7 mouse cellular contexts compared by ENCODE assay signal in the genomic region with DNA sequence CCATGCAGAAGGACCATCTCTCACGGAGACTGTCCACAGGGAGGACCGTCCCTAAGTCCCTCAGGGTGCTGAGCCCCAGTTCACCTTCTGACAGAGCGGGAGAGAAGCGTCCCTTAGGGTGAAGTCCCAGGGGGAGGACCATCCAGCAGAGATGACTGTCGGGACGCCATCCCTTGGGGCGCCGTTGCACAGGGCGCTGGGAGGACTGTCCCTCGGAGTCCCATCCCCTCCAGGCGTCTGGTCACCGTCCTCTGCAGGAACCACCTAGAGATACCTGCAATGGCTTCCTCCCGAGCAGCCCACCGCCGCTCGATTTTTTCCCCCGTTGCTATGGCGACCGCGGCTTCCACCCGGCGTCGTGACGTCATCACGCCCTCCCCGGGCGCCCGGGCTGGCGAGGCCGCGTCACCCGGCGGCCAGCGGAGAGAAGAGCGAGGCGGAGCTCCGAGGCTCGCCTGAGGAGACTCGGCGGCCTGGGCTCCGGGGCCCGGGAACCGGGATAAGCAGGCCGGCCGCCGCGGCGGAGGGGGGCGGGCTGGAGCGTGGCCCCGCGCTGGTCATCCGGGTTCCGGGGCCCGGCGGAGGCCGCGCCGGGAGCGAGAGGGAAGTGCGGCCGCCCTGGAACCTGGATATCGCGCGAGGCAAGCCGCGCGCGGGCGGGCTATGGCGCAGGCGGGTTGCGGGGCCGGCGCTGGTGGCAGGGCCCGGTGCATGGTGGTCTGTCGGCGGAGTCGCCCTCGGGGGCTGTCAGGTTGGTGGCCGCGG. TPM values are rescaled to one million over a fixed set of nuclear protein-coding genes. Genes with fewer than 3 reads are reported as not detected.
A peak's percentile ranks its signal among the peaks of the same experiment; 100 is the strongest.
DNase-seq lines count a peak whose midpoint lies in the region; ATAC-seq lines count a peak whose summit lies in the region.

Gene Zfp523 (plus strand): TSS at position 355 of the 765 bp plus-strand sequence.

- no peaks in the 10 kb centered on the region for H3K27me3 ChIP-seq in limb, embryonic 10.5 days (ENCODE audit: low read depth, poor library complexity, severe bottlenecking)
- H3K27me3 ChIP-seq in midbrain, embryonic 13.5 days = no peaks in the 10 kb centered on the region

- H3K9ac ChIP-seq in midbrain, embryonic 13.5 days (replicated peaks) = peak within 1 kb of the TSS; percentile 94

- no peaks in the 10 kb centered on the region for H3K9me3 ChIP-seq in limb, embryonic 10.5 days (replicated peaks)
- H3K9me3 ChIP-seq in midbrain, embryonic 13.5 days = no peaks in the 10 kb centered on the region

- peak within 1 kb of the TSS; percentile 94 for H3K27ac ChIP-seq in limb, embryonic 10.5 days
- peak within 1 kb of the TSS; percentile 95 for H3K27ac ChIP-seq in midbrain, embryonic 13.5 days

- peaks cover 76% of the 10 kb centered on the region for H3K4me1 ChIP-seq in limb, embryonic 10.5 days
- H3K4me1 ChIP-seq in midbrain, embryonic 13.5 days (replicated peaks) = peaks cover 54% of the 10 kb centered on the region

- WGBS in limb, embryonic 10.5 days = under 1% methylated on average over 74 of the region's 82 CpGs
- WGBS in midbrain, embryonic 13.5 days = under 1% methylated on average over 82 of the region's 82 CpGs

- H3K4me3 ChIP-seq in limb, embryonic 10.5 days = peak within 1 kb of the TSS; percentile 72
- peak within 1 kb of the TSS; percentile 84 for H3K4me3 ChIP-seq in midbrain, embryonic 13.5 days (replicated peaks)

- peak; percentile 57 for ATAC-seq in granulocyte monocyte progenitor cell, adult 5-6 weeks (replicated peaks; ENCODE audit: poor library complexity, severe bottlenecking)
- ATAC-seq in midbrain, embryonic 13.5 days = peak; percentile 90

- peaks cover 33% of the 10 kb centered on the region for H3K36me3 ChIP-seq in limb, embryonic 10.5 days
- H3K36me3 ChIP-seq in midbrain, embryonic 13.5 days = peaks cover 16% of the 10 kb centered on the region

- H3K4me2 ChIP-seq in midbrain, embryonic 13.5 days (replicated peaks) = peak within 1 kb of the TSS; percentile 71

- peak; percentile 82 for DNase-seq in adrenal gland, adult 8-10 months
- peak; percentile 95 for DNase-seq in embryo, embryonic 9.5 days (ENCODE audit: extremely low spot score)
- peak; percentile 89 for DNase-seq in kidney, adult 11 months
- DNase-seq in limb, embryonic 10.5 days (ENCODE audit: low spot score) = peak; percentile 98
- peak; percentile 74 for DNase-seq in spleen, adult 12 weeks (ENCODE audit: low spot score)

RNA-seq across cellular contexts. Expression of gene Zfp523, which starts in this region (rescaled TPM):
- total RNA-seq in adrenal gland, adult 8-10 months (2022) = 10 to 100 TPM; 39.2 to 62.8 (median 49.0) TPM
- 14.5 and 20.9 TPM in 2 replicates for total RNA-seq in granulocyte monocyte progenitor cell, adult 5-6 weeks (2014; fragmentation: Nextera tagmentation)
- total RNA-seq in granulocyte monocyte progenitor cell, adult 5-6 weeks (2017) = 19.5 and 29.1 TPM in 2 replicates
- polyA plus RNA-seq in limb, embryonic 10.5 days (2016; fragmentation: Nextera tagmentation; extraction: Ambion mirVana) = 33.6 and 40.2 TPM in 2 replicates
- polyA plus RNA-seq in midbrain, embryonic 13.5 days (2015; fragmentation: Nextera tagmentation; extraction: Ambion mirVana) = 44.2 and 45.6 TPM in 2 replicates

Comparison
In these comparisons a context has a peak if more than half of its experiments do, and no peak if none do; other contexts are left out.
1. Peak in every context shown above with its lines: DNase-seq, ATAC-seq, H3K4me3 ChIP-seq and H3K27ac ChIP-seq.